Mouse (Mus musculus): ENCODE measurements around the gene Sdf4. TPM values are rescaled to one million over a fixed set of nuclear protein-coding genes. Genes with fewer than 3 reads are reported as not detected.

Gene Sdf4
- polyA plus RNA-seq, 1 experiment from 2014 or later, result 166 TPM

DNA sequence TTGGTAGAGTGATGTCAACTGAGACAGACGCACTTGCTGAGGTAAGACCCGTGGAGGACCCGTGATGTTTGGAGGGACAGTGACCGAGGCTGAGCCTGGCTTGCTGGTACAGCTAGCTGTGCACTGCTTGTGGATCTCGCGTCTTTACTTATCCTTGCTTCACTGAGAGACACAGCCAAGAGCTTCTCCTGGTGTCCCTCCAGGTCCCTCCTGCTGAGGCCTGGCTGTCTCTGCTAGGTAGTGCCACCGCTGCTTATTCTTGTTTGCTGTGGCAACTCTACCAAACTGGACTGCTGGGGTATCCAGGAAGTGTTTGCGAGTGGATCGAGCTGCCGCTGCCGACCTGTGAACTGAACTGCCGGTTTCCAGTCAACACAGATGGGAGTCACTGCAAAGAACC, 27.1 kb downstream of the Sdf4 start:
- Histone ChIP-seq H3K4me2 (replicated peaks; ENCODE audit: low read depth, low read length) (no peak overlapping the region), H3K4me3 (ENCODE audit: low read depth, low read length) (no peak overlapping the region), H3K9ac (replicated peaks; ENCODE audit: low read depth) (no peak overlapping the region), H3K9me3 (ENCODE audit: low read length) (no peaks in the 10 kb centered on the region), H3K36me3 (ENCODE audit: insufficient read depth, low read length) (0 out of 2 replicates have a peak, but pooled peaks cover 3% of the 10 kb centered on the region), H3K27ac (ENCODE audit: low read length) (no peak overlapping the region), H3K4me1 (ENCODE audit: insufficient read depth, low read depth, low read length) (no peaks in the 10 kb centered on the region), H3K27me3 (replicated peaks; ENCODE audit: insufficient read depth, low read length) (no peaks in the 10 kb centered on the region)
- DNase-seq (ENCODE audit: low spot score) (no peak), ATAC-seq (no peak)
- 88% methylated on average over 12 of the region's 12 CpGs for WGBS
- TF ChIP-seq CTCF (IDR thresholded peaks at IDR 0.05) (no peak), EP300 (IDR thresholded peaks at IDR 0.05) (no peak)

DNA sequence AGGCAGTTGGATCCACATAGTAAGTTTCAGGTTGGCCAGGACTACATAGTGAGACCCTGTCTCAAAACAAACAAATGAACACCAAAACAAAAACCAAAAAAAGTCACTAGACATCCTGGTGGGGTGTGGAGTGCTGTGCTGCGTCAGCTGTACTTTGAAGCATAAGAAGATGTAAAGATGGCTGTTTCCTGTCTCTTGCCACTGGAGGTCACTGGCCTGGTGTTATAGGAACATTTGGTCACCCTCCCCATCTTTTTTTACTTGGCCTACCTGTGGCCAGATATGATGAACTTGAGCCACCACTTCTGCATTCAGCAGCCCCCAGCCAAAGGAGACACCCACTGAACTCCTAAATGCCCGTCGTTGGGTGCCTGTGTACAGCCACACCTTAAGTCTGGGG, 28.7 kb downstream of the Sdf4 start:
- H3K36me3 ChIP-seq (ENCODE audit: insufficient read depth, low read length), result 0 out of 2 replicates have a peak, but pooled peaks cover 3% of the 10 kb centered on the region
- no peak overlapping the region for H3K27ac ChIP-seq (ENCODE audit: low read length)
- no peak overlapping the region for H3K9ac ChIP-seq (replicated peaks; ENCODE audit: low read depth)
- H3K4me2 ChIP-seq (replicated peaks; ENCODE audit: low read depth, low read length), result no peak overlapping the region
- 48% methylated on average over 3 of the region's 3 CpGs for WGBS
- H3K9me3 ChIP-seq (ENCODE audit: low read length), result no peaks in the 10 kb centered on the region
- no peak overlapping the region for H3K4me3 ChIP-seq (ENCODE audit: low read depth, low read length)
- peaks cover 4% of the 10 kb centered on the region; the same call in 1 of the 2 replicates for H3K4me1 ChIP-seq (ENCODE audit: insufficient read depth, low read depth, low read length)
- ATAC-seq (no peak), DNase-seq (ENCODE audit: low spot score) (no peak)
- H3K27me3 ChIP-seq (replicated peaks; ENCODE audit: insufficient read depth, low read length), result no peaks in the 10 kb centered on the region
- no peak for TF ChIP-seq CTCF (IDR thresholded peaks at IDR 0.05)
- TF ChIP-seq EP300 (IDR thresholded peaks at IDR 0.05), result no peak

DNA sequence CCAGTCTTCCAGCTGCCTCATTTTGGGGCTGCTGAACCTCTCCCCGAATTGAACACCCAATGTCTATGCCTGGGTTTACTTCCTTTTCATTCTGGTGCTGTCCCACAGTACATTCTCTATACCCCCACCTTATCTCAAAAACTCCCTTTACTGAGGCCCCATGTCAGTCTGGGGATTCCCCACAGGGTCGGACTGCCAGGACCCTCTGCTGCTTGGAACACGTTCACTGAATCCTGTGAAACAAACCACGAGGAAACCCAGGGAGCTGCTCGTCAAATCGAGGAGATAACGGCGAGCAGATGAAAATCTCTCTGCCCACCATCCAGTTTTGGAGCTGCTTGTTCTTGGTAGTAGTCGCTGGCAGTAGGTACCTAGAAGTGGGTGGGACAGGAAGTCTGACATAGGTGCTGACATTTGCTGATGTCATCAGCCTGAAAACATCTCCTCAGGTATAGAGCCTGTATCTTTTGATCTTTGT, 29.3 kb downstream of the Sdf4 start:
- ATAC-seq, result no peak
- peaks cover 4% of the 10 kb centered on the region; the same call in 1 of the 2 replicates for H3K4me1 ChIP-seq (ENCODE audit: insufficient read depth, low read depth, low read length)
- no peak overlapping the region for H3K9ac ChIP-seq (replicated peaks; ENCODE audit: low read depth)
- TF ChIP-seq CTCF (IDR thresholded peaks at IDR 0.05), result no peak
- no peak for TF ChIP-seq EP300 (IDR thresholded peaks at IDR 0.05)
- 0 out of 2 replicates have a peak, but pooled peaks cover 3% of the 10 kb centered on the region for H3K36me3 ChIP-seq (ENCODE audit: insufficient read depth, low read length)
- H3K27ac ChIP-seq (ENCODE audit: low read length), result no peak overlapping the region
- WGBS, result 45% methylated on average over 9 of the region's 9 CpGs
- no peak for DNase-seq (ENCODE audit: low spot score)
- H3K27me3 ChIP-seq (replicated peaks; ENCODE audit: insufficient read depth, low read length), result no peaks in the 10 kb centered on the region
- H3K4me2 ChIP-seq (replicated peaks; ENCODE audit: low read depth, low read length), result no peak overlapping the region
- H3K4me3 ChIP-seq (ENCODE audit: low read depth, low read length), result no peak overlapping the region
- no peaks in the 10 kb centered on the region for H3K9me3 ChIP-seq (ENCODE audit: low read length)

DNA sequence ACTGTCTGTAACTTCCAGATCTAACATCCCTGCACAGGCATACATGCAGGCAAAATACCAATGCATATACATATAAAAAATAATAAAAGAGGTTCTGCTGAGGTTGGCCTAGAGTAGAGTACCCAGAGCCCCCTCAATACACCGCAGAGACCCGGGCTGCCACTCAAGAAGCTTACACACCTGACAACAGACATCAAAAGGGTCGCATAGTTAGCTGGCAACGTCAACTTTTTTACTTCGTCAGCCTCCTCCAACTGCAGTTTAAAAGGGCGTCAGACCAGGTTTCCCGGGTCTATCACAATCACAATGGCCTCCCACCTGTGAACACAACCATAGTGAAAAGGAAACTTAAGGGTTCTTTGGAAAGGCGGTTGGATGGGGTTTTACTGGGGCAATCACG, 30.8 kb downstream of the Sdf4 start:
- H3K4me1 ChIP-seq (ENCODE audit: insufficient read depth, low read depth, low read length), result peaks cover 4% of the 10 kb centered on the region; the same call in 1 of the 2 replicates
- ATAC-seq, result no peak
- H3K4me2 ChIP-seq (replicated peaks; ENCODE audit: low read depth, low read length), result no peak overlapping the region
- H3K27me3 ChIP-seq (replicated peaks; ENCODE audit: insufficient read depth, low read length), result no peaks in the 10 kb centered on the region
- H3K9ac ChIP-seq (replicated peaks; ENCODE audit: low read depth), result no peak overlapping the region
- no peaks in the 10 kb centered on the region for H3K9me3 ChIP-seq (ENCODE audit: low read length)
- WGBS, result 72% methylated on average over 9 of the region's 9 CpGs
- H3K27ac ChIP-seq (ENCODE audit: low read length), result no peak overlapping the region
- no peak overlapping the region for H3K4me3 ChIP-seq (ENCODE audit: low read depth, low read length)
- no peak for DNase-seq (ENCODE audit: low spot score)
- H3K36me3 ChIP-seq (ENCODE audit: insufficient read depth, low read length), result 0 out of 2 replicates have a peak, but pooled peaks cover 3% of the 10 kb centered on the region
- TF ChIP-seq CTCF (IDR thresholded peaks at IDR 0.05), result no peak
- TF ChIP-seq EP300 (IDR thresholded peaks at IDR 0.05), result no peak

DNA sequence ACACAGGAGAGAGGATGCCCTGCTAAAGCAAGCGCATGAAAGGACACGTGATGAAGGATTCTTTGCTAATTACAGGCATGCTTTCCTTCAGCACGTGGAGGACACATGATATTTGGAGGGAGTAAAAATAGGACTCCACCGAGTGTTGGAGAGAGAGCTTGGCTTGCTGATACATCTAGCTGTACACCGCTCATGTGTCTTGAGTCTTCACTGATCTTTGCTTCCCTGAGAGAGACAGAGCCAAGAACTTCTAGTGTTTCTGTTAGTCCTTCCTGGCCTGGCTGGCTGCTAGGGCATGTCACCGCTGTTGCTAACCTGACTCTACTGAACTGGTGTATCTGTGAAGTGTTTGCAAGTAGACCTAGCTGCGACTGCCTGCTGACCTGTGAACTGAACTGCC, 31.5 kb downstream of the Sdf4 start:
- Histone ChIP-seq H3K9me3 (ENCODE audit: low read length) (no peaks in the 10 kb centered on the region), H3K27me3 (replicated peaks; ENCODE audit: insufficient read depth, low read length) (no peaks in the 10 kb centered on the region), H3K4me2 (replicated peaks; ENCODE audit: low read depth, low read length) (no peak overlapping the region), H3K27ac (ENCODE audit: low read length) (no peak overlapping the region), H3K4me1 (ENCODE audit: insufficient read depth, low read depth, low read length) (peaks cover 4% of the 10 kb centered on the region; the same call in 1 of the 2 replicates), H3K4me3 (ENCODE audit: low read depth, low read length) (no peak overlapping the region), H3K36me3 (ENCODE audit: insufficient read depth, low read length) (0 out of 2 replicates have a peak, but pooled peaks cover 3% of the 10 kb centered on the region), H3K9ac (replicated peaks; ENCODE audit: low read depth) (no peak overlapping the region)
- no peak for TF ChIP-seq EP300 (IDR thresholded peaks at IDR 0.05)
- no peak for TF ChIP-seq CTCF (IDR thresholded peaks at IDR 0.05)
- DNase-seq (ENCODE audit: low spot score) (no peak), ATAC-seq (no peak)
- 84% methylated on average over 7 of the region's 7 CpGs for WGBS

DNA sequence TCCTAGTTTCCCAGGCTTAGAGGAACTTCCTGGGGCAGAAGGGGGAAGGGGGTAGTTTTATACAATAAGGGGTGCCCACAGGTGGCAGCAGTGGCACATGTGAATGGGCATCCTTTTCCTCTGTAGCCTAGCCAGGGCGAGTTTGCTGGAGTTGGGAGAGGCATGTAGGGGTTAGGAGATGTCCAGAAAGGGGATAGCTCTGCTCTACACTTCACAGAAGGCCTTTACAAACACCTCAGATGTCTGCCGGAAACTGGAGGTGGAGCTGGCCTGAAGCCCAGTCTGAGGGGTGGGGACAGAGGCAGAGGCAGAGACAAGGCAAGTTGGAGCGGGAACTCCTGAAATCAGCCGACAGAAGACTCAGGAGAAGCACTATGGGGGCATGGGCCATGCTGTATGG, 33.3 kb downstream of the Sdf4 start, which contains the start of gene Tnfrsf18:
Tnfrsf18 (plus strand) TSS at position 152 of the 400 bp plus-strand sequence.
- peak; percentile 56 for TF ChIP-seq CTCF (IDR thresholded peaks at IDR 0.05)
- TF ChIP-seq EP300 (IDR thresholded peaks at IDR 0.05), result no peak
- Histone ChIP-seq H3K9ac (replicated peaks; ENCODE audit: low read depth) (no peak within 1 kb of the TSS), H3K27ac (ENCODE audit: low read length) (peak within 1 kb of the TSS; percentile 32; the same call in 1 of the 2 replicates), H3K4me2 (replicated peaks; ENCODE audit: low read depth, low read length) (peak within 1 kb of the TSS; percentile 25; the same call in 1 of the 2 replicates), H3K4me3 (ENCODE audit: low read depth, low read length) (no peak within 1 kb of the TSS), H3K27me3 (replicated peaks; ENCODE audit: insufficient read depth, low read length) (no peaks in the 10 kb centered on the region), H3K36me3 (ENCODE audit: insufficient read depth, low read length) (no peaks in the 10 kb centered on the region), H3K9me3 (ENCODE audit: low read length) (no peaks in the 10 kb centered on the region), H3K4me1 (ENCODE audit: insufficient read depth, low read depth, low read length) (peaks cover 12% of the 10 kb centered on the region)
- peak; percentile 77 for ATAC-seq
- DNase-seq (ENCODE audit: low spot score), result peak; percentile 69
- 2% methylated on average over 4 of the region's 4 CpGs for WGBS

Data from lung, postnatal 0 days (tissue).